ENCODE assay signal across 23 mouse cellular contexts in genomic region chr2:101754428-101754827, GRCm38 (mm10).
DNase-seq lines count a peak whose midpoint lies in the region; ATAC-seq lines count a peak whose summit lies in the region.
"Had no signal": no experiment of that assay in that cellular context is flagged by ENCODE, and none has a peak within 500 bp of the region (broad histone marks: within the 10 kb centered on the region; RNA-seq: fewer than 3 reads in every experiment).

No protein-coding gene starts in this region.

- H3K27ac ChIP-seq in heart, embryonic 13.5 days (replicated peaks), result no peak overlapping the region
- H3K27ac ChIP-seq in midbrain, embryonic 15.5 days, result no peak overlapping the region
- H3K27ac ChIP-seq: forebrain, embryonic 15.5 days; gastrocnemius, adult 2 months; heart, adult 2 months; hindbrain, embryonic 14.5 days had no signal

- no peak overlapping the region for H3K9ac ChIP-seq in heart, embryonic 13.5 days
- H3K9ac ChIP-seq in midbrain, embryonic 15.5 days, result no peak overlapping the region
- H3K9ac ChIP-seq: forebrain, embryonic 15.5 days; liver, postnatal 0 days had no signal

- WGBS in heart, embryonic 13.5 days, result 69% methylated on average over 4 of the region's 4 CpGs
- WGBS in midbrain, embryonic 15.5 days, result 50% methylated on average over 4 of the region's 4 CpGs

- H3K4me3 ChIP-seq in heart, embryonic 13.5 days, result no peak overlapping the region
- H3K4me3 ChIP-seq in midbrain, embryonic 15.5 days, result no peak overlapping the region
- H3K4me3 ChIP-seq: forebrain, embryonic 15.5 days; gastrocnemius, adult 2 months; heart, adult 2 months had no signal

- H3K4me2 ChIP-seq in heart, embryonic 13.5 days, result peak overlapping the region; percentile 63; the same call in 1 of the 2 replicates
- H3K4me2 ChIP-seq in midbrain, embryonic 15.5 days, result 0 out of 2 replicates have a peak overlapping the region, but pooled peaks have one; percentile 44

- DNase-seq in heart, adult 11 months, result no peak
- peak; percentile 16 for DNase-seq in induced T-regulatory cell, adult 2 months (ENCODE audit: low read depth)
- DNase-seq in kidney, adult 11 months, result no peak
- no peak for DNase-seq in right cerebral cortex, adult 2 months (ENCODE audit: low spot score in 2 of 2)
- DNase-seq in yolk sac, embryonic 10.5 days (ENCODE audit: low spot score), result no peak
- DNase-seq: adrenal gland, postnatal 25 days; B cell, adult 2 months; cerebellum, adult 18-20 months; gastrocnemius, adult 2 months; heart, adult 2 months; heart, postnatal 10 days; kidney, adult 2 months; kidney, postnatal 14 days; layer of hippocampus, adult 9-11 months; liver; liver, postnatal 0 days had no signal

- H3K36me3 ChIP-seq in heart, embryonic 13.5 days, result no peaks in the 10 kb centered on the region
- H3K36me3 ChIP-seq in midbrain, embryonic 15.5 days (replicated peaks), result no peaks in the 10 kb centered on the region
- H3K36me3 ChIP-seq: forebrain, embryonic 15.5 days had no signal

- no peaks in the 10 kb centered on the region for H3K27me3 ChIP-seq in heart, embryonic 13.5 days (replicated peaks)
- H3K27me3 ChIP-seq in midbrain, embryonic 15.5 days (replicated peaks), result no peaks in the 10 kb centered on the region
- H3K27me3 ChIP-seq: forebrain, embryonic 15.5 days; megakaryocyte, embryonic 14.5 days; Patski had no signal

- no peaks in the 10 kb centered on the region for H3K9me3 ChIP-seq in heart, embryonic 13.5 days
- no peaks in the 10 kb centered on the region for H3K9me3 ChIP-seq in midbrain, embryonic 15.5 days
- H3K9me3 ChIP-seq: forebrain, embryonic 15.5 days; megakaryocyte, embryonic 14.5 days had no signal

- no peak for ATAC-seq in heart, embryonic 13.5 days (ENCODE audit: extremely low read depth, insufficient number of reproducible peaks, low FRiP score, low TSS enrichment)
- peak; percentile 22; the same call in 1 of the 2 replicates for ATAC-seq in common myeloid progenitor, adult 5-6 weeks (replicated peaks; ENCODE audit: low read depth, poor library complexity, severe bottlenecking)
- peak; percentile 27; the same call in 1 of the 2 replicates for ATAC-seq in midbrain, embryonic 15.5 days (replicated peaks)
- ATAC-seq: forebrain, embryonic 15.5 days; liver, postnatal 0 days; Patski had no signal

- peaks cover 39% of the 10 kb centered on the region for H3K4me1 ChIP-seq in heart, embryonic 13.5 days
- peaks cover 18% of the 10 kb centered on the region for H3K4me1 ChIP-seq in midbrain, embryonic 15.5 days
